Mouse (Mus musculus) embryonic facial prominence, embryonic 11.5 days (tissue): ENCODE data around the gene Krt87. TPM values are rescaled to one million over a fixed set of nuclear protein-coding genes. Genes with fewer than 3 reads are reported as not detected.
A peak's percentile ranks its signal among the peaks of the same experiment; 100 is the strongest.

Experiments
- ATAC-seq: fragments of 200-750 bp; cut with Nextera tagmentation; replicated peaks from 2 replicates; pipeline ENCODE4 v1.8.0; 2017; ENCODE audit warnings: low read depth; ENCODE audit not compliant: insufficient number of reproducible peaks, low FRiP score, low TSS enrichment
- DNase-seq: peaks from one replicate; pipeline ENCODE4 v3.0.0-alpha.2; 2015; ENCODE audit warnings: low spot score
- H3K27ac ChIP-seq: fragments of 300-500 bp; sonication (generic); replicated peaks from 2 replicates; pipeline ENCODE4 v1.5.1; 2014; ENCODE audit warnings: mild to moderate bottlenecking, low read depth, low read length, control low read depth
- H3K27me3 ChIP-seq: fragments of 300-500 bp; sonication (generic); 2 replicates; pipeline ENCODE4 v1.6.1; 2014; ENCODE audit warnings: mild to moderate bottlenecking, low read length, moderate library complexity, mixed read lengths; ENCODE audit not compliant: control insufficient read depth, insufficient read depth
- H3K36me3 ChIP-seq: fragments of 300-500 bp; sonication (generic); replicated peaks from 2 replicates; pipeline ENCODE4 v1.6.1; 2014; ENCODE audit warnings: low read depth, mild to moderate bottlenecking, low read length, moderate library complexity, mixed read lengths; ENCODE audit not compliant: control insufficient read depth, insufficient read depth
- H3K4me1 ChIP-seq: fragments of 300-500 bp; sonication (generic); 2 replicates; pipeline ENCODE4 v1.6.1; 2014; ENCODE audit warnings: low read length, mixed read lengths; ENCODE audit not compliant: control insufficient read depth, insufficient read depth
- H3K4me2 ChIP-seq: fragments of 300-500 bp; sonication (generic); 2 replicates; pipeline ENCODE4 v1.6.1; 2014; ENCODE audit warnings: low read depth, mild to moderate bottlenecking, control low read depth, low read length, moderate library complexity
- H3K4me3 ChIP-seq: fragments of 300-500 bp; sonication (generic); 2 replicates; pipeline ENCODE4 v1.5.1; 2014; ENCODE audit warnings: low read depth, low read length, control low read depth
- H3K9ac ChIP-seq: fragments of 300-500 bp; sonication (generic); replicated peaks from 2 replicates; pipeline ENCODE4 v1.6.1; 2014; ENCODE audit warnings: mild to moderate bottlenecking, control low read depth, low read length
- H3K9me3 ChIP-seq: fragments of 300-500 bp; sonication (generic); replicated peaks from 2 replicates; pipeline ENCODE4 v1.6.1; 2016; ENCODE audit warnings: mild to moderate bottlenecking, low read length, inconsistent platforms, mixed read lengths; ENCODE audit not compliant: control insufficient read depth
- WGBS: fragments of 180-500 bp; shearing (Covaris S2); extraction: QIAGEN DNeasy Blood & Tissue Kit; methylation state at CpG from one replicate; pipeline ENCODE4 v1.1.7; 2014; 5-methylcytosine and 5-hydroxymethylcytosine counted together
- polyA plus RNA-seq: library from polyadenylated mRNA; unstranded; fragments of >200 nt; fragmentation: Nextera tagmentation; extraction: Ambion mirVana; gene quantifications from 2 replicates; pipeline ENCODE4 v1.2.1, GENCODE M21; 2014

The Krt87 gene
- polyA plus RNA-seq, 1 experiment from 2014 or later = 0.27 TPM

DNA sequence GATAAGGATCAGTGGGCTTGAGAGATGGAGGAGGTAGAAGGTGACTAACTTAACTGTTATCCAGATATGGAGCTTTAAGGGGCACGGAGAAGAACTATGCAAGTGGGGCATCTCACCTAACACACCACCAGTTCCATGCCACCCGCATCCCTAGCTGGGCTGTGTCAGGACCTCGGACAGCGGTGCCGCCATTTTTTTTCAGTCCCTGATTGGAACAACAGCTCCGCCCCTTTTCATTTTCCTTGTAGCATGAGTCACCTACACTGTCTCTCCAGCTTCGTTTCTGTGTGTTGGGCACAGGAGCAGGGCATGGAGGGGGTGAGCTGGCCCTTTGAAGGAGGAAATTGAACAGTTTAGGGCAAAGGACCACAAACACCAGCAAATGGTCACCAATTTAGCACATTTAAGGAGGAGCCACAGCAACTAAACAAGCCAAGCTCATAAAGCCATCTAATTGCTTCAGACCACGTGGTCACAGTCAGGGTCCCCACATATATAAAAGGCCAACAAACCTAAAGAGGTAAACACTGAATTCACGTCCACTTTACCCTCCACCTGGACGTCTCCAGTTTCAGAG lies 34.4 kb upstream of the Krt87 start, which contains the start of gene Krt86:
Gene Krt86, plus strand, starts transcription at position 527 of the 577 bp plus-strand sequence.
- peak; percentile 79 for DNase-seq
- WGBS = 38% methylated on average over 10 of the region's 10 CpGs
- Histone ChIP-seq H3K36me3 (no peaks in the 10 kb centered on the region), H3K27me3 (no peaks in the 10 kb centered on the region), H3K4me3 (no peak within 1 kb of the TSS), H3K4me1 (no peaks in the 10 kb centered on the region), H3K9ac (no peak within 1 kb of the TSS), H3K4me2 (no peak within 1 kb of the TSS), H3K9me3 (no peaks in the 10 kb centered on the region), H3K27ac (no peak within 1 kb of the TSS)
- no peak for ATAC-seq

DNA sequence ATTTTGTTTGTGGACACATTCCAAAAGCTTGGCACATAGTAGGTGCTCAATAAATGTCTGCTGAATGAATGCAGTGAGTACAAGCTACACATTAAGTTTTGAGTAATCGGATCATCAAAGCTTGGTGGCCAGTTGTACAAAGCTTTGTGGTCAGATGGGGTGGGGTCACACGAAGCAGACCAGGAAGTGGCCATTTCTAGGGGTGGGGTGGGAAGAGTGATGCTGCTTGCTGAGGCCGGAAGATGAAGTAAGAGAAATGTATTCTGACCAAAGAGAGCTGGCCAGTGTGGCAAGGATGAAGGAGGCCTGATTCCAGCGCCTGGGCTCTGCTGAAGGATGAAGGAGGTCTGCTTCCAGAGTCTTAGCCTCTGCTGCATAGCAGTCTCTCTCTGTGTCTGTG lies 30.5 kb upstream of the Krt87 start:
- Histone ChIP-seq H3K4me3 (no peak overlapping the region), H3K9me3 (no peaks in the 10 kb centered on the region)

GRCm38 (mm10) chr15:101463651-101464050 lies 25.0 kb upstream of the Krt87 start, which contains the start of gene Krt81:
Krt81 (minus strand) TSS chr15:101463751.
- ATAC-seq (no peak), DNase-seq (no peak)
- H3K27me3 ChIP-seq = no peaks in the 10 kb centered on the region
- H3K4me1 ChIP-seq = no peaks in the 10 kb centered on the region
- no peaks in the 10 kb centered on the region for H3K9me3 ChIP-seq
- WGBS = 77% methylated on average over 13 of the region's 13 CpGs
- H3K4me3 ChIP-seq = no peak within 1 kb of the TSS
- H3K4me2 ChIP-seq = no peak within 1 kb of the TSS
- no peak within 1 kb of the TSS for H3K9ac ChIP-seq
- H3K36me3 ChIP-seq = no peaks in the 10 kb centered on the region
- no peak within 1 kb of the TSS for H3K27ac ChIP-seq

More for the DNA sequence above, 30.5 kb upstream of the Krt87 start:
- no peak for DNase-seq
- Histone ChIP-seq H3K4me1 (no peaks in the 10 kb centered on the region), H3K9ac (no peak overlapping the region), H3K27ac (no peak overlapping the region), H3K27me3 (no peaks in the 10 kb centered on the region), H3K36me3 (no peaks in the 10 kb centered on the region), H3K4me2 (no peak overlapping the region)
- ATAC-seq = no peak
- WGBS = 81% methylated on average over 4 of the region's 4 CpGs

DNA sequence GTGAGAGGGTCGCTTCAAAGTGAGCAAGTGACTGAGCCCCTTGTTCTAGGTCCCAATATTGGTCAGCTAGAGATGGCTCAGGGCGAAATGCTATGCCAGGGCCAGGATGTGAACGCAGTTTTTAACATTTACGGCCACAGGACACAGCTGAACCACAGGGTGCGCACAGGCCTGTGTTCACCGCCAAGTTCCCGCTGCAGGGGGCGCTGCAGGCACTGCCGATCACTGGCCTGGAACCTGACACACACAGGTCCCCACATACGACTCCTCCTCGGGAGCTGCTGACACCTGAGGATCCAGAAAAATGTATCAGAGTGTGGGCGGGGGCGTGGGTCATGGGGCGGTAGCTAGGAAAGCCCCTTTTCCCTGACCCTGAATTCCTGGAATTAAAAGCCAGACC lies 20.7 kb upstream of the Krt87 start:
- no peaks in the 10 kb centered on the region for H3K27me3 ChIP-seq
- H3K9me3 ChIP-seq = no peaks in the 10 kb centered on the region
- no peak overlapping the region for H3K4me2 ChIP-seq
- H3K36me3 ChIP-seq = no peaks in the 10 kb centered on the region
- no peak overlapping the region for H3K27ac ChIP-seq
- DNase-seq = no peak
- no peak for ATAC-seq
- no peak overlapping the region for H3K9ac ChIP-seq
- H3K4me1 ChIP-seq = no peaks in the 10 kb centered on the region
- no peak overlapping the region for H3K4me3 ChIP-seq
- WGBS = 74% methylated on average over 14 of the region's 14 CpGs

DNA sequence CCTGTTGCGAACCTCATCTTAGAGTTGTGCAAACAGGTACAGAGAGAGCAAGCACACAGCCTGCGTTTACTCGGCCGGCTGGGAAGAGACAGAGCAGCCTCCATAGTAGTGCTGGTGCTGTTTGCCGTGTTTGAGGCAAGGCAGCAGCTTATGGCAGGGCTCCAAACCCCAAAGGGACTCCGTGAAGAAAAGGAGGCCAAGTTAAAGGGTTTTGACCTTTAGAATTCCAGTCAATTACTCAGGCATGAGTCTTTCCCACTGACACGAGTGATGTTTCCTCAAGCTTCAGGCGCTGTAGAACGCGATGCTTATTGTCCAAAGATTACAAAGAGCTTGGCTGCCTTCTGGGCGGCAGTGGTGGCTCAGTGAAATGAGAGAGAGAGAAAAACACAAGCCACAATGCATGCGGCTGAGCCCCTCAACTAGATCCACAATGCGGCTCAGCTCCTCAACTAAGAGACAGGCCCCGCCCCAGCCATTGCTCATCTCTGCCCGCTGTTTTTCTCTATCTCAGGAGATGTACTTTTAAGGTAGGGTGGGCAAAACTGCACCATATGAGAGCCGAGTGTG lies 19.8 kb upstream of the Krt87 start:
- Histone ChIP-seq H3K4me3 (no peak overlapping the region), H3K4me1 (no peaks in the 10 kb centered on the region), H3K36me3 (no peaks in the 10 kb centered on the region), H3K9ac (no peak overlapping the region), H3K27ac (no peak overlapping the region), H3K9me3 (no peaks in the 10 kb centered on the region), H3K4me2 (no peak overlapping the region), H3K27me3 (no peaks in the 10 kb centered on the region)
- DNase-seq (no peak), ATAC-seq (no peak)
- whole genome bisulfite sequencing = 57% methylated on average over 16 of the region's 16 CpGs

GRCm38 (mm10) chr15:101455891-101456290 lies 17.3 kb upstream of the Krt87 start:
- Histone ChIP-seq H3K27ac (no peak overlapping the region), H3K4me3 (no peak overlapping the region), H3K9ac (no peak overlapping the region), H3K27me3 (no peaks in the 10 kb centered on the region), H3K36me3 (no peaks in the 10 kb centered on the region), H3K4me2 (no peak overlapping the region), H3K9me3 (no peaks in the 10 kb centered on the region), H3K4me1 (no peaks in the 10 kb centered on the region)
- WGBS = 89% methylated on average over 6 of the region's 6 CpGs
- ATAC-seq (no peak), DNase-seq (no peak)

DNA sequence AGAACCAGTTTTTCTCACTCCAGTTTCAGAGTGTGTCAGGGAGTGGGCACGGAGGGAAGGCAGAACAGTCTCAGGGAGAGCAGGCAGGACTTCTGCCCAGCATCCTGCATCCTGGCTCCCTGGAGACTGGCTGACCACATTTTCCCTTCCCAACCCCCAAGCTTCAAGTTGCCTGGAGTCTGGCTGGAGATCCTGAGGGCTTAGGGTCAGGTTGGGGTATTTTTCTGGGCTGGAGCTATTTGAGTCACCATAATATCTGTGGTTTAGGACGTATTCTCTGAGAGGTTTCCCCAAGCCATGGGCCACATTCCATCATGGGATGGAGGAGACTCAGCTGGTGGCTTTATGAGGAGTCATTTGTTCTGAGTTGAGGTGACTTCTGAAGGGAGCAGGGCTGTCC lies 16.7 kb upstream of the Krt87 start:
- Histone ChIP-seq H3K27me3 (no peaks in the 10 kb centered on the region), H3K9ac (no peak overlapping the region), H3K36me3 (no peaks in the 10 kb centered on the region), H3K4me3 (no peak overlapping the region), H3K27ac (no peak overlapping the region), H3K4me1 (no peaks in the 10 kb centered on the region), H3K9me3 (no peaks in the 10 kb centered on the region), H3K4me2 (no peak overlapping the region)
- ATAC-seq = no peak
- no peak for DNase-seq
- 91% methylated on average over 2 of the region's 2 CpGs for WGBS

DNA sequence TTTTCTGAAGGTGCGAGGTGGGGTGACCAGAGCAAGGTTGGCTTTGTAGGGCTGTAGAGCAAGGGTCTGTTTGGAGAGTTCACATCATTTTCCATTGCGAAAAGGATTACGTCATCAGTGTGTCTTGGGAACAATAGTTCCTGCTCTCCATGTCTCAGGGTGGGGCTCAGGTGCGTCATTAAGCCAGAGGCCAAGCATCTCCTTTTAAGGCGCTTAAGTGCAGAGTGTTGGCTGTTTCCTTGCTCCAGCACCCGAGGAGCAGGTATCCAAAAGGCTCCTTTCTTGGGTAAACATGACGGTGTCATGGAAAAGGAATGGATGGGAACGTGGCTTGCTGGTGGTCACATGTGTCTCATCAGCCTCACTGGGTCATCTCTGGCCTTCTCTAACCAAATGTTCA lies 16.2 kb upstream of the Krt87 start:
- Histone ChIP-seq H3K9me3 (no peaks in the 10 kb centered on the region), H3K36me3 (no peaks in the 10 kb centered on the region), H3K9ac (no peak overlapping the region), H3K4me3 (no peak overlapping the region), H3K4me1 (no peaks in the 10 kb centered on the region), H3K27ac (no peak overlapping the region), H3K4me2 (no peak overlapping the region), H3K27me3 (no peaks in the 10 kb centered on the region)
- WGBS = 82% methylated on average over 8 of the region's 8 CpGs
- ATAC-seq (no peak), DNase-seq (no peak)
